Mouse (Mus musculus) kidney, embryonic 14.5 days (tissue): ENCODE measurements around the gene Trp53rkb. TPM values are rescaled to one million over a fixed set of nuclear protein-coding genes. Genes with fewer than 3 reads are reported as not detected.

Experiments used
- ATAC-seq: fragments of 200-750 bp; cut with Nextera tagmentation; 2 replicates; pipeline ENCODE4 v1.8.0; 2017; ENCODE audit warnings: moderate number of reproducible peaks, mild to moderate bottlenecking, moderate TSS enrichment, moderate library complexity; ENCODE audit not compliant: low FRiP score, low TSS enrichment
- H3K27ac ChIP-seq: fragments of 300-500 bp; sonication (generic); 2 replicates; pipeline ENCODE4 v1.5.1; 2014; ENCODE audit warnings: low read depth, mild to moderate bottlenecking, low read length, moderate library complexity, mixed read lengths
- H3K27me3 ChIP-seq: fragments of 300-500 bp; sonication (generic); 2 replicates; pipeline ENCODE4 v1.6.1; 2014; ENCODE audit warnings: mild to moderate bottlenecking, low read length; ENCODE audit not compliant: control insufficient read depth, insufficient read depth
- H3K36me3 ChIP-seq: fragments of 300-500 bp; sonication (generic); 2 replicates; pipeline ENCODE4 v1.6.1; 2014; ENCODE audit warnings: low read length, mixed read lengths; ENCODE audit not compliant: control insufficient read depth, insufficient read depth
- H3K4me1 ChIP-seq: fragments of 300-500 bp; sonication (generic); 2 replicates; pipeline ENCODE4 v1.6.1; 2014; ENCODE audit warnings: low read length, mixed read lengths; ENCODE audit not compliant: control insufficient read depth, insufficient read depth
- H3K4me2 ChIP-seq: fragments of 300-500 bp; sonication (generic); replicated peaks from 2 replicates; pipeline ENCODE4 v1.6.1; 2014; ENCODE audit warnings: low read depth, mild to moderate bottlenecking, low read length
- H3K4me3 ChIP-seq: fragments of 300-500 bp; sonication (generic); 2 replicates; pipeline ENCODE4 v1.5.1; 2014; ENCODE audit warnings: mild to moderate bottlenecking, low read length
- H3K9ac ChIP-seq: fragments of 300-500 bp; sonication (generic); 2 replicates; pipeline ENCODE4 v1.6.1; 2014; ENCODE audit warnings: low read depth, mild to moderate bottlenecking, low read length, moderate library complexity
- H3K9me3 ChIP-seq: fragments of 300-500 bp; sonication (generic); 2 replicates; pipeline ENCODE4 v1.6.1; 2016; ENCODE audit warnings: low read length; ENCODE audit not compliant: control insufficient read depth
- WGBS: fragments of 180-500 bp; shearing (Covaris S2); extraction: QIAGEN DNeasy Blood & Tissue Kit; methylation state at CpG from one replicate; pipeline ENCODE4 v1.1.7; 2014; 5-methylcytosine and 5-hydroxymethylcytosine counted together
- polyA plus RNA-seq: library from polyadenylated mRNA; unstranded; fragments of >200 nt; fragmentation: Nextera tagmentation; extraction: Ambion mirVana; gene quantifications from 2 replicates; pipeline ENCODE4 v1.2.1, GENCODE M21; 2014

Trp53rkb gene
- polyA plus RNA-seq, 1 experiment from 2014 or later: 10.1 TPM

DNA sequence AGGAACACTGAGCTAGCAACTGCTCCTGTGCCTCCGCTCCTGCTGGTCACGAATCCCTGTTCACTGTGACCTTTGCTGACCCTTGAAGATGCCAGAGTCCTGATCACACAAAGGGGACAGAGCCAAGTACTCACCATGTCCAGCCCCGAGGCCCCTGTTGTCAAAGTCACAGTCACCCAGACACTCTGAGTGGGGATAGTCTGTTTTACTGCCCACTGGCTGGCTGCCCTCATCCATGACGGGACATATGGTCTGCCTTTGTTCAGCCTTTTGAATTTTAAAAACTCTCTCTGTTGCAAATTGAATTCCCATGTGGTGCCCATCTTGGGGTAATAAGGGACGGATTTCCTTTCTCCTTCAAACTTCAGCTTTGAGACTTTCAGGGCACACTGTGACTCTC lies 28.3 kb upstream of the Trp53rkb start:
- WGBS: 40% methylated on average over 5 of the region's 5 CpGs
- Histone ChIP-seq H3K9me3 (no peaks in the 10 kb centered on the region), H3K4me1 (0 out of 2 replicates have a peak, but pooled peaks cover 2% of the 10 kb centered on the region), H3K4me2 (no peak overlapping the region), H3K9ac (no peak overlapping the region), H3K36me3 (no peaks in the 10 kb centered on the region), H3K27me3 (no peaks in the 10 kb centered on the region), H3K27ac (no peak overlapping the region), H3K4me3 (no peak overlapping the region)
- ATAC-seq: no peak

DNA sequence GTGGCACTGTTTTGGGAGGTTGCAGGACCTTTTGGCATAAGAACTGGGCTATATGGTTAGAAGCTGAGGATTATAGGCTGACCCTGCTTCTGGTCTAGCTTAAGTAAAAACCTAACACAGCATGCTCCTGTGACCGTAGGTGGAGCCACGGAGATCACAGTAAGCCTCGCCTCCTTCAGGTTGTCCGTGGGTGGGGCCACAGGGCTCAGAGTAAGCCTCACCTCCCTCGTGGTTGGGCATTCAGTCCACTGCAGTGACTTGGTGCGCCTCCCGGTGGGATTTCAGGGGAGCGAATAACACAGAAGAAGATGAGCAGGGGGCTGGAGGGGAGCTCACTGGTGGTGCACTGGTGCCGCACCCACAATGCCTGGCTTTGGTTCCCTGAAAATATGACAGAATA lies 24.7 kb upstream of the Trp53rkb start:
- H3K27ac ChIP-seq: no peak overlapping the region
- no peak overlapping the region for H3K9ac ChIP-seq
- no peak for ATAC-seq
- H3K27me3 ChIP-seq: no peaks in the 10 kb centered on the region
- no peaks in the 10 kb centered on the region for H3K36me3 ChIP-seq
- no peaks in the 10 kb centered on the region for H3K4me1 ChIP-seq
- no peak overlapping the region for H3K4me3 ChIP-seq
- WGBS: 76% methylated on average over 9 of the region's 9 CpGs
- H3K9me3 ChIP-seq: no peaks in the 10 kb centered on the region
- no peak overlapping the region for H3K4me2 ChIP-seq

DNA sequence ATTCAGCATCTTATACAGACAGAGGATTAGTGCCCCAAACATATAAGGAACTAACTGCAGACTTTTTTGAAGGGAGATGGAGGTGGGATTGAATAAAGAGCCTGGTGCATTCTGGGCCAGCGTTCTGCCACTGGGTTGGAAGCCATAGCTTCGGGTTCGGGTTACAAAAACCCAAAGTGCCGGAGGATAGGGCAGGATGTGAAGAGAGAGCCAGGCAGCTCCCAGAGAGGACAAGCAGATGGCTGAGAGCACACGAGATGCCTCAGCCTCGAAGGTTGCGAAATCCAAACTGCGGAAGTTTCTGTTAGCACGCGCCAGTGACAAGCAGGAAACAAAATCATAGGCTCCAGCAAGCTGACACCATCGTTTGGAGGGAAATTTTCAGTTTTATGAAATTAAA lies 20.9 kb upstream of the Trp53rkb start:
- no peak overlapping the region for H3K9ac ChIP-seq
- no peak overlapping the region for H3K4me3 ChIP-seq
- no peak overlapping the region for H3K27ac ChIP-seq
- H3K27me3 ChIP-seq: no peaks in the 10 kb centered on the region
- WGBS: 50% methylated on average over 11 of the region's 11 CpGs
- H3K4me2 ChIP-seq: no peak overlapping the region
- 0 out of 2 replicates have a peak, but pooled peaks cover 4% of the 10 kb centered on the region for H3K4me1 ChIP-seq
- no peaks in the 10 kb centered on the region for H3K9me3 ChIP-seq
- no peaks in the 10 kb centered on the region for H3K36me3 ChIP-seq
- ATAC-seq: no peak

DNA sequence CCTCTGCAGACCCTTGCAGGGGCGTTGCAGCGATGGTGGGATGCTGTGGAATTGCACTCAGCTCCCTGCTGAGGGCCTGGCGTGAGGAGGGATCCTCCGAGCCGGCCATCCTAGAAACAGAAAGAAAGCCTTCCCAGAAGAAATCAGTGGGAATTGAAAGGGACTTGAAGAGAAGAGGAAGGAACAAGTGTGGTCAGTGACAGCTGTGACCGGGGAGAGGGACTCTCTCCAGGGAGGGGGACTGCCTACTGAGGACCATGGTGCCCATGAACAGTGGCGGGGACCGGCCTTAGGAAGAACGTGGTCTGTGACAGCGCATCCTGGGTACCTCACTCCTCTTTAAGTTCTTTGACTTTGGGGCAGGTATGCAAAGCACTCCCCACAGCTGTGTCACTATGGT lies 18.7 kb upstream of the Trp53rkb start:
- Histone ChIP-seq H3K9ac (no peak overlapping the region), H3K4me3 (no peak overlapping the region), H3K36me3 (no peaks in the 10 kb centered on the region), H3K27ac (no peak overlapping the region), H3K27me3 (no peaks in the 10 kb centered on the region), H3K9me3 (no peaks in the 10 kb centered on the region), H3K4me1 (0 out of 2 replicates have a peak, but pooled peaks cover 4% of the 10 kb centered on the region), H3K4me2 (no peak overlapping the region)
- ATAC-seq: no peak
- 88% methylated on average over 10 of the region's 10 CpGs for WGBS

DNA sequence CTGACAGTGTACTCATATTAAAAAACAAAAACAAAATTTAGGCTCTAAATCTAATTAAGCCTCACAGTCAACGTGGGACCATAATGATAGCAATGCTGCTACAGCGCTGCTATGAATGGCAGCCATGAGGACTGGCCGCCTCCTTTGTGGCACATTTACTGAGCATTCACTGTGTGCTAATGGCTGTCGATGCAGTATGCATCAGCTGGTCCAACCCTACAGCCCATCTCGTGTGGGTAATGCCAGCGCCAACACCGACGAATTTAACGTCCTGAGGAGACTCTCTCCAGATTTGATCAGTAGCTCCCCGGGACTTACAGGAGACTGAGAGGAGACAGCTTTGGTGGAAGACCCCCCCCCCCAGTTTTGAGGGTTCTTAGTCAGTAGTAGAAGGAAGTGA lies 18.1 kb upstream of the Trp53rkb start:
- H3K4me2 ChIP-seq: no peak overlapping the region
- no peak for ATAC-seq
- H3K9me3 ChIP-seq: no peaks in the 10 kb centered on the region
- H3K4me1 ChIP-seq: 0 out of 2 replicates have a peak, but pooled peaks cover 4% of the 10 kb centered on the region
- H3K27ac ChIP-seq: no peak overlapping the region
- no peaks in the 10 kb centered on the region for H3K36me3 ChIP-seq
- no peaks in the 10 kb centered on the region for H3K27me3 ChIP-seq
- H3K4me3 ChIP-seq: no peak overlapping the region
- WGBS: 89% methylated on average over 10 of the region's 10 CpGs
- no peak overlapping the region for H3K9ac ChIP-seq

DNA sequence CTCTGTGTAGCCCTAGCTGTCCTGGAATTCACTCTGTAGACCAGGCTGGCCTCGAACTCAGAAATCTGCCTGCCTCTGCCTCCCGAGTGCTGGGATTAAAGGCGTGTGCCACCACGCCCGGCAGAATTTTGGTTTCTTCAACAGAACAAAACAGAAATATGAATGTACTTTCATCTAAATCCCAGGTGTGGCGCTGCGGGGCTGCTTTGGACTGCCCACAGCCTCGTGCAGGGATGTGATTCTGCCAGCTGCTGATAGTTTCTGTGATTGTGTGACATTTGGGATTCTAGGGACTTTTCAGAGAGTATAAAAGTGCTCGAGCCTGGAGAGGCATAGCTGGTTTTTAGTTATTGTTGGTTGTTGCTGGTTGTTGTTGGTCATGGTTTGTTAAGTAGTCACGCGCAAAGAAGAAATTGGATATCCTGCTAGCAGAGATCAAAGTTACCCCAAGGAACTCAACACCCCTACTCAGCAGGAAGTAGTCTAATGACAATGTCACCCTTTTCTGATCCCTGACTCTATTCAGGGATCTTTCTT lies 16.9 kb upstream of the Trp53rkb start:
- no peak overlapping the region for H3K4me3 ChIP-seq
- no peaks in the 10 kb centered on the region for H3K9me3 ChIP-seq
- 58% methylated on average over 11 of the region's 11 CpGs for WGBS
- 0 out of 2 replicates have a peak, but pooled peaks cover 4% of the 10 kb centered on the region for H3K4me1 ChIP-seq
- H3K9ac ChIP-seq: no peak overlapping the region
- no peaks in the 10 kb centered on the region for H3K36me3 ChIP-seq
- H3K27ac ChIP-seq: no peak overlapping the region
- H3K27me3 ChIP-seq: no peaks in the 10 kb centered on the region
- ATAC-seq: no peak
- no peak overlapping the region for H3K4me2 ChIP-seq

DNA sequence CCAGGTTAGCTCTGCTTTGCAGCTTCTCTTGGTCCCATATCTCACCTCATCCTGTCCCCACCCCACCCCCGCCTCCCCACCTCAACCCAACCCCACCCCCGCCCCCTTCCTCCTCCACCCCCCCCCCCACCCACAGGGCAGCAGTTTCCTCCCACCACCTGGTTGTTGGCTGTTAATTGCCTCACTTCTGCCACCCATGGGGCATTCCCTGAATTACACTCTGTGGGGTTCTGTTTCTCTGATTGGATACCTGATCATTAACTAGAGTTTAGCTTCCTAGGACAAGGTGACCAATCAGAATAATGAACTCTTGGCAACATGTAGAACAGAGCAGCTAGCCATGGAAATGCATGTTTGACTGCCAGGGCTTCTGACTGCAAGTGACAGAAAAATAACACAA lies 16.1 kb upstream of the Trp53rkb start:
- H3K4me2 ChIP-seq: no peak overlapping the region
- no peak overlapping the region for H3K4me3 ChIP-seq
- H3K4me1 ChIP-seq: 0 out of 2 replicates have a peak, but pooled peaks cover 4% of the 10 kb centered on the region
- no peak for ATAC-seq
- 10% methylated on average over 2 of the region's 2 CpGs for WGBS
- H3K27me3 ChIP-seq: no peaks in the 10 kb centered on the region
- H3K9ac ChIP-seq: no peak overlapping the region
- no peaks in the 10 kb centered on the region for H3K9me3 ChIP-seq
- no peak overlapping the region for H3K27ac ChIP-seq
- no peaks in the 10 kb centered on the region for H3K36me3 ChIP-seq

DNA sequence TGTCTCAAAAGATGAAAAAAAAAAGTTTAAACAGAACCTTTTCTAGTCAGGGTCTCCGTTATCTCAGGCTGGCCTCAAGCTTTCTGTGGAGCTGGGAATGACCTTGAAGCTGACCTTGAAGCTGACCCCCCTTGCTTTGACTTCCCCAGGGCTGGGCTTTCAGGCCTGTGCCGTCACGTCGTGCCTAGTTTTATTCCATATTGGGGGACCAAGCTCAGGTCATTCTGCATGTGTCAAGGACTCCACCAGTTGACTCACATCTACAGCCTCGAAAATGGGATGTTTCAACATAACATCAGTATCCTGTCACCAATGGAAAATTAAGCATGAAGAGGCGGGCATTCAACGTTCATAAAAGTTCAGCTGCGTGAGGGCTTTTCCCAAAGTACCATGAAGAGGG lies 12.4 kb upstream of the Trp53rkb start:
- ATAC-seq: no peak
- no peak overlapping the region for H3K9ac ChIP-seq
- no peaks in the 10 kb centered on the region for H3K36me3 ChIP-seq
- H3K4me1 ChIP-seq: 0 out of 2 replicates have a peak, but pooled peaks cover 4% of the 10 kb centered on the region
- H3K27me3 ChIP-seq: no peaks in the 10 kb centered on the region
- H3K9me3 ChIP-seq: no peaks in the 10 kb centered on the region
- WGBS: 73% methylated on average over 8 of the region's 8 CpGs
- H3K4me2 ChIP-seq: no peak overlapping the region
- no peak overlapping the region for H3K4me3 ChIP-seq
- no peak overlapping the region for H3K27ac ChIP-seq

DNA sequence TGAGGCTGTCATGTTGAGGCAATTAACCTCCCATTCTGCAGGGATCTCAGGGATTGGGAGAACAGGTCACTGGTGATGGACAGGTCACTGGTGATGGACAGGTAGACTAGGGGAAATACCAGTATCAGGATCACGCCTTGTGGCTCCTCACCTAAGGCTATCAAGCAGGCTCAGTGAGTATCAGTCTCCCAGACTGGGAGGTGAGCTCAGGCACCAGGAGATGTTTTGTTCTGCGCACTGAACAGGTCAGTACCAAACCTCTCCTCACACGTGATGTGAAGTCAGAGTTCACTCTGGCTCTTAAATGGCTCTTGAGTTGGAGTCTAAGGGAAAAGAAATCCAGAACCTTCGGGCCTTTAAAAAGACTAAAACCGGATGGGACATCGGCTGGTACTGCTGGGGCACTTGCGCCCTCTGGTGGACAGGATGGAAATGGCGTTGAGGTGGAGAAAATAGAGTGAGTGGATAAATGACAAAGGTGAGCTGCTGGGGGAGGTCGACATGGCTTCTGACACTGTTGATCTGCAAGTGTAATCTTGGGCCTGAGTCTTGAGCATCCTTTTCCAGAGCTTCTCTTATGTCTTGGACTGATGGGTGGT lies 11.3 kb upstream of the Trp53rkb start:
- H3K9ac ChIP-seq: no peak overlapping the region
- no peaks in the 10 kb centered on the region for H3K36me3 ChIP-seq
- H3K9me3 ChIP-seq: no peaks in the 10 kb centered on the region
- H3K4me2 ChIP-seq: no peak overlapping the region
- 0 out of 2 replicates have a peak, but pooled peaks have one; percentile 21 for ATAC-seq
- H3K27me3 ChIP-seq: no peaks in the 10 kb centered on the region
- 0 out of 2 replicates have a peak, but pooled peaks cover 6% of the 10 kb centered on the region for H3K4me1 ChIP-seq
- 11% methylated on average over 9 of the region's 9 CpGs for WGBS
- no peak overlapping the region for H3K4me3 ChIP-seq
- H3K27ac ChIP-seq: no peak overlapping the region
